Mouse (Mus musculus) thymus, adult 2 months (tissue): ENCODE results near the gene Adgre4. TPM values are rescaled to one million over a fixed set of nuclear protein-coding genes. Genes with fewer than 3 reads are reported as not detected.

Source experiments
- DNase-seq: peaks from one replicate; pipeline ENCODE4 v3.0.0; 2021
- H3K27ac ChIP-seq: fragments of 200-500 bp; 2 replicates; pipeline ENCODE4 v1.5.1; 2012; ENCODE audit warnings: low read length, control low read depth; ENCODE audit not compliant: control insufficient read depth, insufficient read depth
- H3K27me3 ChIP-seq: fragments of 200-500 bp; 2 replicates; pipeline ENCODE4 v1.6.1; 2012; ENCODE audit warnings: mild to moderate bottlenecking, low read length, moderate library complexity, mixed read lengths; ENCODE audit not compliant: control insufficient read depth, insufficient read depth
- H3K36me3 ChIP-seq: fragments of 200-500 bp; 2 replicates; pipeline ENCODE4 v1.6.1; 2012; ENCODE audit warnings: mild to moderate bottlenecking, low read length, moderate library complexity; ENCODE audit not compliant: control insufficient read depth, insufficient read depth
- H3K4me1 ChIP-seq: fragments of 200-500 bp; replicated peaks from 2 replicates; pipeline ENCODE4 v1.6.1; 2012; ENCODE audit warnings: low read length; ENCODE audit not compliant: control insufficient read depth, insufficient read depth
- H3K4me3 ChIP-seq: fragments of 200-500 bp; 2 replicates; pipeline ENCODE4 v1.5.1; 2012; ENCODE audit warnings: mild to moderate bottlenecking, low read length, control low read depth, moderate library complexity; ENCODE audit not compliant: control insufficient read depth, insufficient read depth
- CTCF ChIP-seq: fragments of 200-500 bp; IDR thresholded peaks from 2 replicates; pipeline ENCODE4 v1.5.1; 2012; ENCODE audit warnings: mild to moderate bottlenecking, control low read depth, low read length, moderate library complexity, borderline replicate concordance; ENCODE audit not compliant: control insufficient read depth, poor library complexity, insufficient read depth; ENCODE audit errors: extremely low read depth
- POLR2A ChIP-seq: fragments of 200-500 bp; IDR thresholded peaks from 2 replicates; pipeline ENCODE4 v1.6.1; 2012; ENCODE audit warnings: mild to moderate bottlenecking, low read length, control low read depth, moderate library complexity; ENCODE audit not compliant: control insufficient read depth, poor library complexity, insufficient read depth; ENCODE audit errors: extremely low read depth
- WGBS: fragments of 180-500 bp; shearing (Covaris S2); methylation state at CpG from one replicate; pipeline ENCODE4 v1.1.7; 2018; 5-methylcytosine and 5-hydroxymethylcytosine counted together
- polyA plus RNA-seq: library from polyadenylated mRNA; depleted of rRNA; stranded (reverse); fragments of >200 nt; gene quantifications from 2 replicates; pipeline ENCODE4 v1.2.3, GENCODE M21; 2012

The Adgre4 gene
- polyA plus RNA-seq, 1 experiment: 1.2 TPM

DNA sequence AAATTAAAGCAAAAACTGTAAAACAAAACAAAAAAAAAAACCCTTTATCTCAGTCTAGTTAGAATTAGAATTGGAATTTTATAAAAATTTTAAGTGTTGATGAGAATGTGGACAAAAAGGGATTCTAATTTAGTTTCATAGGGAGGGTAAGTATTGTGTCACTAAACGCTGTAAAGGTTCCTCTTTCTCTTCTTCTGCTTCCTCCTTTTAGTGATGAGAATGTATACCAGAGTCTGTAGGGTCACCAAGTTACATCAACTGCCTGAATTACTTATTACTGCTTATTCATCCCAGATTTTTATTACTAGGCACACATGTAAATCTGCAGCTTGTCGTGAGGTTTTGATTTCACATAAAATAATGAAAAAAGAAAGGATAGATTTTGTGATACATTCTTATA lies 23.6 kb upstream of the Adgre4 start:
- TF ChIP-seq POLR2A (no peak), CTCF (no peak)
- no peaks in the 10 kb centered on the region for H3K4me1 ChIP-seq
- H3K4me3 ChIP-seq: no peak overlapping the region
- H3K27me3 ChIP-seq: no peaks in the 10 kb centered on the region
- H3K36me3 ChIP-seq: no peaks in the 10 kb centered on the region
- no peak overlapping the region for H3K27ac ChIP-seq
- no peak for DNase-seq
- 19% methylated on average over 2 of the region's 2 CpGs for WGBS

GRCm38 (mm10) chr17:55736675-55737074 lies 13.1 kb upstream of the Adgre4 start:
- 10% methylated on average over 1 of the region's 1 CpGs for WGBS

DNA sequence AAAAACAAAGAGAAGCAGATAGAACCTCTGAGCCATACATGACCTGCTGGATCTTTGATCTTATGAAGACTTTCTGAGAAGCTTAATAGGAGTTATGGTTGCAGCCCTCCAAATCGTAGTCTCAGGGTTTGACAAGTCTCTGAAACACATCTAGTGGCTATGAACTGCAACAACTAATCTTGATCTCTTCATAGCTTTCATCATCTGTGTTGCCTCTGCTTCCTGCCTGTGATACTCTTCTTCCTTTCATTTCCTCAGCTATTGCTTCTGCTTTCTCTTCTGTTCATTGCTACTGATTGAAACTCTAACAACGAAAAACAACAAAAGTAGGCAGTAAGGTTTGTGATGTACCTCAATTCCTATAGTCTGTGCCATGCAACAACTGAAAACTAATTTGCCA lies 1.4 kb downstream of the Adgre4 start:
- WGBS: 37% methylated on average over 2 of the region's 2 CpGs
- H3K27ac ChIP-seq: no peak overlapping the region
- H3K4me3 ChIP-seq: no peak overlapping the region
- no peak for TF ChIP-seq POLR2A
- H3K36me3 ChIP-seq: no peaks in the 10 kb centered on the region
- no peaks in the 10 kb centered on the region for H3K4me1 ChIP-seq
- no peak for DNase-seq
- no peaks in the 10 kb centered on the region for H3K27me3 ChIP-seq

More at GRCm38 (mm10) chr17:55736675-55737074, 13.1 kb upstream of the Adgre4 start:
- no peak overlapping the region for H3K27ac ChIP-seq
- no peak overlapping the region for H3K4me3 ChIP-seq
- H3K27me3 ChIP-seq: no peaks in the 10 kb centered on the region
- no peak for TF ChIP-seq CTCF
- no peak for TF ChIP-seq POLR2A
- no peaks in the 10 kb centered on the region for H3K4me1 ChIP-seq
- H3K36me3 ChIP-seq: no peaks in the 10 kb centered on the region
- DNase-seq: no peak

DNA sequence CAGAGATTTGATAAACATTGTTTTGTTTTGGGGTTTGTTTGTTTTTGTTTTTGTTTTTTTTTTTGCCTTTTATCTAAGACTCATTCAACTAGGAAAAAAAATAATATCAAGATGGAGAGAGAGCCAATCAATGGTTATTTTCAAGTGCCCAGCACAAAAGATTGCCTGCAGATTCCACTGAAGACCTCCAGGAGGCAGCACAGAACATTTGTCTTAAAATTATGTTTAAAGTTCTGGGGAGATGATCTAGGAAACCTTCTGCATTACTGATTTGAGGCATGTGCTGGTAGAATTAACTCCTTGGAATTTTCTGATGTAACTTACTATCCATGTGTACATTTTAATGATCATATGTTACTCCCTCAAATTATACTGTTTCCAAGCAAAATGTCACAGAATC lies 63.9 kb downstream of the Adgre4 start:
- Histone ChIP-seq H3K27me3 (no peaks in the 10 kb centered on the region), H3K36me3 (no peaks in the 10 kb centered on the region), H3K27ac (no peak overlapping the region), H3K4me1 (no peaks in the 10 kb centered on the region), H3K4me3 (no peak overlapping the region)
- no peak for DNase-seq
- no peak for TF ChIP-seq POLR2A
- TF ChIP-seq CTCF: no peak

- 97% methylated on average over 4 of the region's 4 CpGs for WGBS
- Histone ChIP-seq H3K4me1 (no peaks in the 10 kb centered on the region), H3K27me3 (no peaks in the 10 kb centered on the region), H3K36me3 (no peaks in the 10 kb centered on the region), H3K27ac (no peak overlapping the region), H3K4me3 (no peak overlapping the region)
- TF ChIP-seq CTCF (no peak), POLR2A (no peak)
- DNase-seq: no peak
Observed at GRCm38 (mm10) chr17:55816853-55817252, 67.1 kb downstream of the Adgre4 start.

GRCm38 (mm10) chr17:55821566-55821965 lies 71.8 kb downstream of the Adgre4 start:
- H3K4me3 ChIP-seq: no peak overlapping the region
- no peaks in the 10 kb centered on the region for H3K27me3 ChIP-seq
- H3K36me3 ChIP-seq: no peaks in the 10 kb centered on the region
- TF ChIP-seq CTCF (no peak), POLR2A (no peak)
- no peaks in the 10 kb centered on the region for H3K4me1 ChIP-seq
- DNase-seq: no peak
- H3K27ac ChIP-seq: no peak overlapping the region
- 88% methylated on average over 1 of the region's 1 CpGs for WGBS

- no peaks in the 10 kb centered on the region for H3K36me3 ChIP-seq
- H3K4me3 ChIP-seq: no peak overlapping the region
- DNase-seq: no peak
- 41% methylated on average over 4 of the region's 4 CpGs for WGBS
- no peaks in the 10 kb centered on the region for H3K4me1 ChIP-seq
- TF ChIP-seq POLR2A: no peak
- no peak for TF ChIP-seq CTCF
- no peak overlapping the region for H3K27ac ChIP-seq
- H3K27me3 ChIP-seq: no peaks in the 10 kb centered on the region
Observed at GRCm38 (mm10) chr17:55843067-55843466, 93.3 kb downstream of the Adgre4 start.
